Mouse (Mus musculus): ENCODE data around the gene Pabpc4.

GRCm38 (mm10) chr4:123293661-123294443 lies 31.7 kb downstream of the Pabpc4 start:
- no peak for TF ChIP-seq CTCF (IDR thresholded peaks at IDR 0.05; ENCODE audit: control insufficient read depth, insufficient read depth, insufficient replicate concordance, low read depth, low read length)
- TF ChIP-seq POLR2A (IDR thresholded peaks at IDR 0.05; ENCODE audit: control insufficient read depth, low read depth, low read length) = no peak
